Mouse (Mus musculus): ENCODE results near the gene Emc8. TPM values are rescaled to one million over a fixed set of nuclear protein-coding genes. Genes with fewer than 3 reads are reported as not detected.
"Not testable (repeated sequence)": the region's sequence is repeated elsewhere in the genome, so short reads cannot be mapped to it uniquely, and the experiment has no call there.

Gene Emc8
- total and polyA plus RNA-seq, 2 experiments from 2014 or later: 43.7 to 104 TPM

- Histone ChIP-seq H3K9ac (no peak overlapping the region), H3K4me3 (ENCODE audit: low read depth, low read length) (no peak overlapping the region), H3K27ac (ENCODE audit: low read depth, low read length) (no peak overlapping the region), H3K27me3 (ENCODE audit: insufficient read depth, low read length) (no peaks in the 10 kb centered on the region), H3K36me3 (ENCODE audit: insufficient read depth) (no peaks in the 10 kb centered on the region), H3K9me3 (ENCODE audit: low read length) (no peaks in the 10 kb centered on the region), H3K4me2 (ENCODE audit: low read depth) (no peak overlapping the region), H3K4me1 (ENCODE audit: insufficient read depth) (no peaks in the 10 kb centered on the region)
- 79% methylated on average over 8 of the region's 8 CpGs for WGBS
- DNase-seq (no peak), ATAC-seq (no peak)
- TF ChIP-seq CTCF (IDR thresholded peaks at IDR 0.05; ENCODE audit: low read depth): no peak
Observed at GRCm38 (mm10) chr8:120685591-120685990, 17.2 kb upstream of the Emc8 start.

- no peaks in the 10 kb centered on the region for H3K27me3 ChIP-seq (ENCODE audit: insufficient read depth, low read length)
- H3K36me3 ChIP-seq (ENCODE audit: insufficient read depth): no peaks in the 10 kb centered on the region
- DNase-seq: no peak
- H3K4me2 ChIP-seq (ENCODE audit: low read depth): no peak overlapping the region
- no peak overlapping the region for H3K27ac ChIP-seq (ENCODE audit: low read depth, low read length)
- no peaks in the 10 kb centered on the region for H3K4me1 ChIP-seq (ENCODE audit: insufficient read depth)
- H3K9ac ChIP-seq: no peak overlapping the region
- no peaks in the 10 kb centered on the region for H3K9me3 ChIP-seq (ENCODE audit: low read length)
- 77% methylated on average over 5 of the region's 5 CpGs for WGBS
- no peak for ATAC-seq
- no peak overlapping the region for H3K4me3 ChIP-seq (ENCODE audit: low read depth, low read length)
- TF ChIP-seq CTCF (IDR thresholded peaks at IDR 0.05; ENCODE audit: low read depth): no peak
Observed at GRCm38 (mm10) chr8:120685097-120685496, 16.7 kb upstream of the Emc8 start.

GRCm38 (mm10) chr8:120684082-120684481 lies 15.7 kb upstream of the Emc8 start:
- no peaks in the 10 kb centered on the region for H3K9me3 ChIP-seq (ENCODE audit: low read length)
- TF ChIP-seq CTCF (IDR thresholded peaks at IDR 0.05; ENCODE audit: low read depth): no peak

GRCm38 (mm10) chr8:120683602-120684001 lies 15.2 kb upstream of the Emc8 start:
- Histone ChIP-seq H3K9ac (no peak overlapping the region), H3K36me3 (ENCODE audit: insufficient read depth) (no peaks in the 10 kb centered on the region), H3K4me2 (ENCODE audit: low read depth) (no peak overlapping the region), H3K4me1 (ENCODE audit: insufficient read depth) (no peaks in the 10 kb centered on the region), H3K4me3 (ENCODE audit: low read depth, low read length) (no peak overlapping the region), H3K27me3 (ENCODE audit: insufficient read depth, low read length) (no peaks in the 10 kb centered on the region), H3K27ac (ENCODE audit: low read depth, low read length) (no peak overlapping the region), H3K9me3 (ENCODE audit: low read length) (no peaks in the 10 kb centered on the region)
- TF ChIP-seq CTCF (IDR thresholded peaks at IDR 0.05; ENCODE audit: low read depth): peak; percentile 60
- WGBS: 14% methylated on average over 10 of the region's 10 CpGs
- DNase-seq (no peak), ATAC-seq (no peak)

More at GRCm38 (mm10) chr8:120684082-120684481, 15.7 kb upstream of the Emc8 start:
- 54% methylated on average over 5 of the region's 5 CpGs for WGBS
- H3K9ac ChIP-seq: no peak overlapping the region
- no peaks in the 10 kb centered on the region for H3K36me3 ChIP-seq (ENCODE audit: insufficient read depth)
- no peak overlapping the region for H3K4me3 ChIP-seq (ENCODE audit: low read depth, low read length)
- ATAC-seq: no peak
- no peak overlapping the region for H3K27ac ChIP-seq (ENCODE audit: low read depth, low read length)
- no peak for DNase-seq
- H3K4me1 ChIP-seq (ENCODE audit: insufficient read depth): no peaks in the 10 kb centered on the region
- H3K27me3 ChIP-seq (ENCODE audit: insufficient read depth, low read length): no peaks in the 10 kb centered on the region
- no peak overlapping the region for H3K4me2 ChIP-seq (ENCODE audit: low read depth)

- no peak overlapping the region for H3K4me2 ChIP-seq (ENCODE audit: low read depth)
- DNase-seq (no peak), ATAC-seq (no peak)
- no peak overlapping the region for H3K9ac ChIP-seq
- WGBS: 79% methylated on average over 10 of the region's 10 CpGs
- no peak overlapping the region for H3K27ac ChIP-seq (ENCODE audit: low read depth, low read length)
- H3K4me1 ChIP-seq (ENCODE audit: insufficient read depth): no peaks in the 10 kb centered on the region
- H3K4me3 ChIP-seq (ENCODE audit: low read depth, low read length): no peak overlapping the region
- H3K9me3 ChIP-seq (ENCODE audit: low read length): no peaks in the 10 kb centered on the region
- no peaks in the 10 kb centered on the region for H3K27me3 ChIP-seq (ENCODE audit: insufficient read depth, low read length)
- H3K36me3 ChIP-seq (ENCODE audit: insufficient read depth): peaks cover 4% of the 10 kb centered on the region; the same call in 1 of the 2 replicates
- TF ChIP-seq CTCF (IDR thresholded peaks at IDR 0.05; ENCODE audit: low read depth): no peak
Observed at GRCm38 (mm10) chr8:120681113-120681512, 12.7 kb upstream of the Emc8 start.

GRCm38 (mm10) chr8:120680405-120680804 lies 12.0 kb upstream of the Emc8 start:
- DNase-seq: peak; percentile 65
- H3K4me1 ChIP-seq (ENCODE audit: insufficient read depth); H3K4me2 ChIP-seq (ENCODE audit: low read depth); H3K9ac ChIP-seq; H3K27ac ChIP-seq (ENCODE audit: low read depth, low read length); H3K9me3 ChIP-seq (ENCODE audit: low read length); H3K4me3 ChIP-seq (ENCODE audit: low read depth, low read length); H3K27me3 ChIP-seq (ENCODE audit: insufficient read depth, low read length); H3K36me3 ChIP-seq (ENCODE audit: insufficient read depth): not testable (repeated sequence)
- peak; percentile 66 for ATAC-seq
- WGBS: 57% methylated on average over 7 of the region's 7 CpGs
- peak; percentile 73 for TF ChIP-seq CTCF (IDR thresholded peaks at IDR 0.05; ENCODE audit: low read depth)

GRCm38 (mm10) chr8:120679629-120680387 lies 11.4 kb upstream of the Emc8 start:
- ATAC-seq: no peak
- Histone ChIP-seq H3K9me3 (ENCODE audit: low read length) (no peaks in the 10 kb centered on the region), H3K27me3 (ENCODE audit: insufficient read depth, low read length) (no peaks in the 10 kb centered on the region), H3K4me3 (ENCODE audit: low read depth, low read length) (no peak overlapping the region), H3K9ac (no peak overlapping the region), H3K4me1 (ENCODE audit: insufficient read depth) (no peaks in the 10 kb centered on the region), H3K4me2 (ENCODE audit: low read depth) (no peak overlapping the region), H3K27ac (ENCODE audit: low read depth, low read length) (no peak overlapping the region), H3K36me3 (ENCODE audit: insufficient read depth) (peaks cover 10% of the 10 kb centered on the region; the same call in 1 of the 2 replicates)
- WGBS: 83% methylated on average over 11 of the region's 11 CpGs
- DNase-seq: no peak
- no peak for TF ChIP-seq CTCF (IDR thresholded peaks at IDR 0.05; ENCODE audit: low read depth)
